Mouse (Mus musculus): ENCODE measurements around the gene S100z. TPM values are rescaled to one million over a fixed set of nuclear protein-coding genes. Genes with fewer than 3 reads are reported as not detected.

S100z gene
- polyA plus RNA-seq (2012; fragmentation: generic; extraction: Trizol), result not detected

GRCm38 (mm10) chr13:95478671-95479413 lies at the start of gene S100z:
Gene S100z (minus strand): TSS chr13:95478721.
- no peak within 1 kb of the TSS for H3K4me3 ChIP-seq
- no peak within 1 kb of the TSS for H3ac ChIP-seq (ENCODE audit: control insufficient read depth, insufficient read length)
- H3K27me3 ChIP-seq (ENCODE audit: control insufficient read depth, insufficient read depth, insufficient read length), result no peaks in the 10 kb centered on the region
- H3K4me2 ChIP-seq (ENCODE audit: low read depth), result no peak within 1 kb of the TSS
- TF ChIP-seq POLR2A (IDR thresholded peaks at IDR 0.05; ENCODE audit: insufficient read length, low read depth) (no peak), SRF (IDR thresholded peaks at IDR 0.05; ENCODE audit: control insufficient read depth, insufficient read length, low read depth) (no peak), MYOG (IDR thresholded peaks at IDR 0.05; ENCODE audit: control insufficient read depth in 1 of 3, insufficient read depth in 1 of 3, insufficient read length in 2 of 3, low read depth in 2 of 3) (no peak), POLR2AphosphoS2 (IDR thresholded peaks at IDR 0.05; ENCODE audit: insufficient read length, low read depth) (no peak), TCF12 (IDR thresholded peaks at IDR 0.05; ENCODE audit: insufficient read depth, poor library complexity, severe bottlenecking) (no peak), MAX (IDR thresholded peaks at IDR 0.05; ENCODE audit: low read depth) (no peak), USF1 (IDR thresholded peaks at IDR 0.05; ENCODE audit: low read depth) (no peak), TCF3 (IDR thresholded peaks at IDR 0.05; ENCODE audit: insufficient read length, low read depth) (no peak), CEBPB (IDR thresholded peaks at IDR 0.05; ENCODE audit: insufficient read depth, poor library complexity, severe bottlenecking) (no peak), MYOD1 (IDR thresholded peaks at IDR 0.05; ENCODE audit: control insufficient read depth in 1 of 3, insufficient read length in 2 of 3, low read depth in 2 of 3) (no peak), REST (IDR thresholded peaks at IDR 0.05; ENCODE audit: insufficient read depth, insufficient read length) (no peak), E2F4 (IDR thresholded peaks at IDR 0.05; ENCODE audit: insufficient read depth) (no peak)
- no peaks in the 10 kb centered on the region for H3K36me3 ChIP-seq (ENCODE audit: control insufficient read depth, insufficient read depth)
- no peaks in the 10 kb centered on the region for H3K79me2 ChIP-seq (ENCODE audit: control insufficient read depth, insufficient read depth)

- no peak within 1 kb of the TSS for H3K4me3 ChIP-seq
- TF ChIP-seq REST (IDR thresholded peaks at IDR 0.05; ENCODE audit: insufficient read depth, insufficient read length) (no peak), MYOG (IDR thresholded peaks at IDR 0.05; ENCODE audit: control insufficient read depth in 1 of 3, insufficient read depth in 1 of 3, insufficient read length in 2 of 3, low read depth in 2 of 3) (peak in 1 of 3 experiments; percentile 43), MYOD1 (IDR thresholded peaks at IDR 0.05; ENCODE audit: control insufficient read depth in 1 of 3, insufficient read length in 2 of 3, low read depth in 2 of 3) (peak in 1 of 3 experiments; percentile 74)
Measured at GRCm38 (mm10) chr13:95524674-95525491, 46.4 kb upstream of the S100z start, which contains the start of gene F2rl1. Gene F2rl1 (minus strand): TSS chr13:95525227.

GRCm38 (mm10) chr13:95524424-95524673 lies 45.8 kb upstream of the S100z start:
- H3ac ChIP-seq (ENCODE audit: control insufficient read depth, insufficient read length), result no peak overlapping the region
- no peaks in the 10 kb centered on the region for H3K79me2 ChIP-seq (ENCODE audit: control insufficient read depth, insufficient read depth)
- no peak overlapping the region for H3K4me2 ChIP-seq (ENCODE audit: low read depth)
- no peak overlapping the region for H3K4me3 ChIP-seq
- H3K36me3 ChIP-seq (ENCODE audit: control insufficient read depth, insufficient read depth), result no peaks in the 10 kb centered on the region
- H3K27me3 ChIP-seq (ENCODE audit: control insufficient read depth, insufficient read depth, insufficient read length), result no peaks in the 10 kb centered on the region
- no peak for TF ChIP-seq POLR2A (IDR thresholded peaks at IDR 0.05; ENCODE audit: insufficient read length, low read depth)

More at GRCm38 (mm10) chr13:95524674-95525491, 46.4 kb upstream of the S100z start, which contains the start of gene F2rl1:
- Histone ChIP-seq H3K27me3 (ENCODE audit: control insufficient read depth, insufficient read depth, insufficient read length) (no peaks in the 10 kb centered on the region), H3ac (ENCODE audit: control insufficient read depth, insufficient read length) (no peak within 1 kb of the TSS), H3K36me3 (ENCODE audit: control insufficient read depth, insufficient read depth) (no peaks in the 10 kb centered on the region), H3K79me2 (ENCODE audit: control insufficient read depth, insufficient read depth) (no peaks in the 10 kb centered on the region), H3K4me2 (ENCODE audit: low read depth) (no peak within 1 kb of the TSS)

- Histone ChIP-seq H3K27me3 (ENCODE audit: control insufficient read depth, insufficient read depth, insufficient read length) (no peaks in the 10 kb centered on the region), H3K4me2 (ENCODE audit: low read depth) (no peak overlapping the region), H3K36me3 (ENCODE audit: control insufficient read depth, insufficient read depth) (no peaks in the 10 kb centered on the region), H3ac (ENCODE audit: control insufficient read depth, insufficient read length) (no peak overlapping the region), H3K4me3 (no peak overlapping the region), H3K79me2 (ENCODE audit: control insufficient read depth, insufficient read depth) (no peaks in the 10 kb centered on the region)
- TF ChIP-seq MYOG (IDR thresholded peaks at IDR 0.05; ENCODE audit: control insufficient read depth in 1 of 3, insufficient read depth in 1 of 3, insufficient read length in 2 of 3, low read depth in 2 of 3) (no peak), TCF12 (IDR thresholded peaks at IDR 0.05; ENCODE audit: insufficient read depth, poor library complexity, severe bottlenecking) (no peak), SRF (IDR thresholded peaks at IDR 0.05; ENCODE audit: control insufficient read depth, insufficient read length, low read depth) (no peak), MAX (IDR thresholded peaks at IDR 0.05; ENCODE audit: low read depth) (no peak), MYOD1 (IDR thresholded peaks at IDR 0.05; ENCODE audit: control insufficient read depth in 1 of 3, insufficient read length in 2 of 3, low read depth in 2 of 3) (no peak), REST (IDR thresholded peaks at IDR 0.05; ENCODE audit: insufficient read depth, insufficient read length) (no peak)
Measured at GRCm38 (mm10) chr13:95523659-95524423, 45.3 kb upstream of the S100z start.

DNA sequence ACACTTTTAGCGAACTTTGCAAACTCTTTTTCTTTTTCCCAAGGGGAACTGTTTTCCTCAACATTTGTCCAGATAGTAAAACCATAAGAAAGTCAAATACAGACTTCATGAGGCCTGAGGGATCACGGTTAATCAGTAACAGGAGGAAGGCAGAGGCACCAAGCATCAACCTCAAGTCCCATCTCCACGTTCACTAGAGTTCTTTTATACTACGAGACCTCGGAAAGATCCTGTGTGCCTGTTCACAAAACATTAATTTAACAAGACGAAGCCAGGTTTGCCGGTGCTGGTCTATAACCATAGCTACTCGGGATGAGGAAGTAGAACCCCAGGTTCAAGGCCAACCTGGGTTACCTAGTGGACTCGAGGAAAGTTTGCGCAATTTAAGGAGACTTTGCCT lies 43.7 kb upstream of the S100z start:
- TF ChIP-seq MYOG (IDR thresholded peaks at IDR 0.05; ENCODE audit: control insufficient read depth in 1 of 3, insufficient read depth in 1 of 3, insufficient read length in 2 of 3, low read depth in 2 of 3) (no peak), MAX (IDR thresholded peaks at IDR 0.05; ENCODE audit: low read depth) (no peak), REST (IDR thresholded peaks at IDR 0.05; ENCODE audit: insufficient read depth, insufficient read length) (no peak)
- Histone ChIP-seq H3K4me2 (ENCODE audit: low read depth) (no peak overlapping the region), H3K4me3 (no peak overlapping the region), H3K27me3 (ENCODE audit: control insufficient read depth, insufficient read depth, insufficient read length) (no peaks in the 10 kb centered on the region), H3ac (ENCODE audit: control insufficient read depth, insufficient read length) (no peak overlapping the region), H3K36me3 (ENCODE audit: control insufficient read depth, insufficient read depth) (no peaks in the 10 kb centered on the region), H3K79me2 (ENCODE audit: control insufficient read depth, insufficient read depth) (no peaks in the 10 kb centered on the region)
